Mouse (Mus musculus) liver, adult 2 months (tissue): Measurements from ENCODE around the gene Rsph3a. TPM values are rescaled to one million over a fixed set of nuclear protein-coding genes. Genes with fewer than 3 reads are reported as not detected.
"Not testable (repeated sequence)": the region's sequence is repeated elsewhere in the genome, so short reads cannot be mapped to it uniquely, and the experiment has no call there.

Experiments
- DNase-seq: peaks from one replicate; pipeline ENCODE4 v3.0.0-alpha.2; 2011; ENCODE audit warnings: low read depth, low spot score; ENCODE audit errors: extremely low read depth
- H3K27ac ChIP-seq: fragments of 200-500 bp; replicated peaks from 2 replicates; pipeline ENCODE4 v1.5.1; 2012; ENCODE audit warnings: low read depth, mild to moderate bottlenecking, control low read depth, inconsistent platforms, low read length; ENCODE audit not compliant: insufficient read depth
- H3K27me3 ChIP-seq: fragments of 200-500 bp; 2 replicates; pipeline ENCODE4 v1.6.1; 2012; ENCODE audit warnings: mild to moderate bottlenecking, moderate library complexity, low read length, inconsistent platforms; ENCODE audit not compliant: control insufficient read depth, insufficient read depth
- H3K36me3 ChIP-seq: fragments of 200-500 bp; 2 replicates; pipeline ENCODE4 v1.6.1; 2012; ENCODE audit warnings: low read length, inconsistent platforms; ENCODE audit not compliant: control insufficient read depth, insufficient read depth
- H3K4me1 ChIP-seq: fragments of 200-500 bp; 2 replicates; pipeline ENCODE4 v1.6.1; 2011; ENCODE audit warnings: low read length; ENCODE audit not compliant: control insufficient read depth, insufficient read depth
- H3K4me3 ChIP-seq: fragments of 200-500 bp; 2 replicates; pipeline ENCODE4 v1.5.1; 2011; ENCODE audit warnings: low read depth, mild to moderate bottlenecking, control low read depth, low read length, moderate library complexity; ENCODE audit not compliant: insufficient read depth
- H3K79me2 ChIP-seq: fragments of 200-500 bp; 2 replicates; pipeline ENCODE4 v1.6.1; 2012; ENCODE audit warnings: inconsistent platforms, mild to moderate bottlenecking, low read length, moderate library complexity; ENCODE audit not compliant: control insufficient read depth, insufficient read depth
- H3K9ac ChIP-seq: fragments of 200-500 bp; 2 replicates; pipeline ENCODE4 v1.6.1; 2012; ENCODE audit warnings: low read depth, mild to moderate bottlenecking, control low read depth, inconsistent platforms, low read length
- WGBS: fragments of 180-500 bp; shearing (Covaris S2); methylation state at CpG from one replicate; pipeline ENCODE4 v1.1.7; 2018; 5-methylcytosine and 5-hydroxymethylcytosine counted together
- polyA plus RNA-seq: library from polyadenylated mRNA; depleted of rRNA; stranded (reverse); fragments of >200 nt; gene quantifications from 2 replicates; pipeline ENCODE4 v1.2.3, GENCODE M21; 2012
- total RNA-seq: library from RNA; depleted of rRNA; stranded (reverse); fragments of >200 nt; gene quantifications from 2 replicates; pipeline ENCODE4 v1.2.3, GENCODE M21; 2014

The Rsph3a gene
- total and polyA plus RNA-seq, 2 experiments = 16.8 to 48.1 TPM

DNA sequence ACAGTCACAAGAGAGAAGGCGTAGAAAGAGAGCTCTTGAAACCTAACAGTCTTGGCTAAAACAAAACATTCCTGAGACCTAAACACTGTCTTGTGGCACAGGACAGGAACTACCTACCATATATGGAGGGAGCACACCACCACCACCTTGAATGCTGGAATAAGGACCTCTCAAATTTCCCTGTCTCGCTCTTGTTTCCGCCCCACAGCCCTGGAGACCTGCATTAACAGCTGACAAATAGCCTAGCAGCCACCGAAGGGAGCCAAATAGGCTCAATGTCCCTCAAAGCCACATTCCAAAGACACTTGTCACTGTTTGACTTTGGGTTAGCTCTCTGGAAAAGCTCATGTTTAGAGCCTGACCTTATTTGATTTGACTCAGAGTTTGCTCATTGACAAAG, 40.2 kb downstream of the Rsph3a start:
- not testable (repeated sequence) for H3K79me2 ChIP-seq, H3K9ac ChIP-seq, H3K27ac ChIP-seq, DNase-seq, H3K36me3 ChIP-seq, H3K4me1 ChIP-seq, H3K4me3 ChIP-seq, H3K27me3 ChIP-seq
- WGBS = 61% methylated on average over 4 of the region's 4 CpGs

GRCm38 (mm10) chr17:7987038-7987437, 41.6 kb downstream of the Rsph3a start:
- not testable (repeated sequence) for H3K27me3 ChIP-seq, DNase-seq, H3K4me3 ChIP-seq, H3K36me3 ChIP-seq, H3K79me2 ChIP-seq, H3K27ac ChIP-seq, H3K4me1 ChIP-seq, H3K9ac ChIP-seq
- 92% methylated on average over 7 of the region's 7 CpGs for WGBS

GRCm38 (mm10) chr17:8003248-8003647, 57.8 kb downstream of the Rsph3a start:
- H3K4me1 ChIP-seq, H3K9ac ChIP-seq, H3K27me3 ChIP-seq, H3K79me2 ChIP-seq, H3K36me3 ChIP-seq, DNase-seq, H3K27ac ChIP-seq, H3K4me3 ChIP-seq: not testable (repeated sequence)
- 76% methylated on average over 10 of the region's 10 CpGs for WGBS

DNA sequence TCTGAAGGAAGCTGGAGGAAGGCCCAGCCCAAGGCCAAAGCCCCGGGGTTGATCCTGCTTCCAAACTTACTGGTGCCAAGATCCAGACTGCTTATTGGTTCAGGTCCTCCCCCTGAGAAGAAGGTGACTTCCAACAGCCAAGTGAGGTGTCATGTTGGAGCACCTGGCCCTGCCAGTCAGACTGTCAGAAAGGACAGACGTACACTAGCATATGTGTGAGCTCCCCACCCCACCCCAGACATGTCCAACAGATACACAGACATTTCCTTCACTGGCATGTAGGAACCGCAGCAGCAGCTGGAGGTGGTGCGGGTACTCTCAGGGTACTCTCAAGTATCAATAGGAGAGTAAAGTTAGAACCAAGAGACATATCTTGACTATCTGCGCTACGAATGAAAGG, 61.4 kb downstream of the Rsph3a start:
- H3K79me2 ChIP-seq, H3K27ac ChIP-seq, H3K4me1 ChIP-seq, H3K27me3 ChIP-seq, H3K4me3 ChIP-seq, H3K9ac ChIP-seq, H3K36me3 ChIP-seq, DNase-seq: not testable (repeated sequence)
- WGBS = 78% methylated on average over 1 of the region's 6 CpGs

- H3K4me3 ChIP-seq, DNase-seq, H3K36me3 ChIP-seq, H3K27ac ChIP-seq, H3K79me2 ChIP-seq, H3K27me3 ChIP-seq, H3K9ac ChIP-seq, H3K4me1 ChIP-seq: not testable (repeated sequence)
- WGBS = 78% methylated on average over 7 of the region's 7 CpGs
Measured at GRCm38 (mm10) chr17:8009565-8009964, 64.2 kb downstream of the Rsph3a start.

DNA sequence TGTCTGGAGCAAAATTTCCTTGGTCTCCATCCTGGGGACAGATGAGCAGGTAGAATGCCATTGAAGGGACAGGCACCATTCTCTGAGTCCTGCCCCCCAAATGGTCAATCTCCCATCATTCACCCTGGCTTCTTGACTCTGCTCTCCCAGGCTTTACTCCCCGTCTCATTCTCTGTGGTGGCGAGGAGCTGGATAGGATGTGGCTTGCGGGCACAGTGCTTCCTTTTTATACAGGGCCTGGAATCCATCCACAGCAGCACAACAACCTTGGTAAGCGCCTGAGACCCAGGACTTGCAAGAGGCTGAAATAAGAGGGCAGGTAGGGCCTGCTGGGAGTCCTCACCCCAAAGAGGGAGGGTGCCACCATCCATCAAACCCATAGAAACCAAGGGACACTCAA, 68.6 kb downstream of the Rsph3a start:
- not testable (repeated sequence) for DNase-seq

DNA sequence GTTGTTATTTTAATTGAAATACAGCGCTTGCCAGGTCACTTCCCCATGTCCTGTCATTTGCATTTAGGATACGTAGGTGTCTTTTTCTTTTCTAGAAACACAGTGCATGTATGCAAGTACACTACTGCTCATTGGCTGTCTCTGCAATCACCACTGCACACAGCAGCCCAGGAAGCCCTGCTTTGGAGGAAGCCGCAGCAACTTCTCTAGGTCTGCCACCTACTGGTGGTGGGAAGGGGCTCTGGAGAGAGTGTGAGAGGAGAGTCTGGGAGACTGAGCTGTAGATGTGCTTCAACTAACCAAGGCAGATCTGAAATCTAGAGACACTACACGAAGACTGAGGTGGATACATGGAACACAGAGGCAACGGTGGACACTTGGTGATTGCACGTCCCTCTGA, 77.3 kb downstream of the Rsph3a start:
- H3K4me1 ChIP-seq, DNase-seq, H3K27ac ChIP-seq, H3K9ac ChIP-seq, H3K4me3 ChIP-seq, H3K36me3 ChIP-seq, H3K79me2 ChIP-seq, H3K27me3 ChIP-seq: not testable (repeated sequence)
- no CpG with 5 or more reads among the region's 6 CpGs for WGBS

More for the DNA sequence above, 68.6 kb downstream of the Rsph3a start:
- not testable (repeated sequence) for H3K4me3 ChIP-seq, H3K27ac ChIP-seq, H3K27me3 ChIP-seq, H3K9ac ChIP-seq, H3K36me3 ChIP-seq, H3K79me2 ChIP-seq, H3K4me1 ChIP-seq
- WGBS = 73% methylated on average over 4 of the region's 4 CpGs

GRCm38 (mm10) chr17:8027475-8028168, 82.2 kb downstream of the Rsph3a start:
- DNase-seq, H3K9ac ChIP-seq: not testable (repeated sequence)
- WGBS = no CpG with 5 or more reads among the region's 12 CpGs

More at GRCm38 (mm10) chr17:8027475-8028168, 82.2 kb downstream of the Rsph3a start:
- H3K27me3 ChIP-seq, H3K4me1 ChIP-seq, H3K27ac ChIP-seq, H3K79me2 ChIP-seq, H3K4me3 ChIP-seq, H3K36me3 ChIP-seq: not testable (repeated sequence)
